Mouse (Mus musculus) embryonic facial prominence, embryonic 13.5 days (tissue): ENCODE data around the gene Rnf152. TPM values are rescaled to one million over a fixed set of nuclear protein-coding genes. Genes with fewer than 3 reads are reported as not detected.

ENCODE experiments used
- ATAC-seq: fragments of 200-750 bp; cut with Nextera tagmentation; 2 replicates; pipeline ENCODE4 v1.8.0; 2017; ENCODE audit warnings: low read depth; ENCODE audit not compliant: insufficient number of reproducible peaks, insufficient read depth, low FRiP score, low TSS enrichment
- H3K27ac ChIP-seq: fragments of 300-500 bp; sonication (generic); 2 replicates; pipeline ENCODE4 v1.5.1; 2015; ENCODE audit warnings: moderate library complexity, mild to moderate bottlenecking, inconsistent platforms
- H3K27me3 ChIP-seq: fragments of 300-500 bp; sonication (generic); 2 replicates; pipeline ENCODE4 v1.6.1; 2015; ENCODE audit warnings: mild to moderate bottlenecking, inconsistent platforms
- H3K36me3 ChIP-seq: fragments of 300-500 bp; sonication (generic); 2 replicates; pipeline ENCODE4 v1.6.1; 2015; ENCODE audit warnings: mild to moderate bottlenecking, inconsistent platforms
- H3K4me1 ChIP-seq: fragments of 300-500 bp; sonication (generic); 2 replicates; pipeline ENCODE4 v1.6.1; 2015; ENCODE audit warnings: inconsistent platforms
- H3K4me2 ChIP-seq: fragments of 300-500 bp; sonication (generic); 2 replicates; pipeline ENCODE4 v1.6.1; 2015; ENCODE audit warnings: moderate library complexity, mild to moderate bottlenecking, inconsistent platforms
- H3K4me3 ChIP-seq: fragments of 300-500 bp; sonication (generic); 2 replicates; pipeline ENCODE4 v1.5.1; 2015; ENCODE audit warnings: mild to moderate bottlenecking, inconsistent platforms
- H3K9ac ChIP-seq: fragments of 300-500 bp; sonication (generic); 2 replicates; pipeline ENCODE4 v1.6.1; 2015; ENCODE audit warnings: mild to moderate bottlenecking, inconsistent platforms
- H3K9me3 ChIP-seq: fragments of 300-500 bp; sonication (generic); 2 replicates; pipeline ENCODE4 v1.6.1; 2016; ENCODE audit warnings: inconsistent platforms
- WGBS: fragments of 180-500 bp; shearing (Covaris S2); methylation state at CpG from one replicate; pipeline ENCODE4 v1.1.7; 2015; ENCODE audit warnings: mixed read lengths; 5-methylcytosine and 5-hydroxymethylcytosine counted together
- polyA plus RNA-seq: library from polyadenylated mRNA; unstranded; fragments of >200 nt; fragmentation: Nextera tagmentation; extraction: Ambion mirVana; gene quantifications from 2 replicates; pipeline ENCODE4 v1.2.1, GENCODE M21; 2015

Rnf152 gene
- 0.87 and 1.00 TPM in 2 replicates for polyA plus RNA-seq

GRCm38 (mm10) chr1:105356291-105357011 lies at the start of gene Rnf152:
Rnf152 (minus strand) TSS chr1:105356710.
- Histone ChIP-seq H3K9ac (peak within 1 kb of the TSS; percentile 76), H3K36me3 (no peaks in the 10 kb centered on the region), H3K27me3 (peaks cover 23% of the 10 kb centered on the region), H3K9me3 (no peaks in the 10 kb centered on the region), H3K4me1 (peaks cover 11% of the 10 kb centered on the region; the same call in 1 of the 2 replicates), H3K4me2 (peak within 1 kb of the TSS; percentile 94), H3K27ac (no peak within 1 kb of the TSS), H3K4me3 (peak within 1 kb of the TSS; percentile 74)
- WGBS: under 1% methylated on average over 56 of the region's 58 CpGs
- peak; percentile 71; the same call in 1 of the 2 replicates for ATAC-seq

- H3K27ac ChIP-seq: no peak overlapping the region
- H3K4me3 ChIP-seq: no peak overlapping the region
- H3K9me3 ChIP-seq: no peaks in the 10 kb centered on the region
- WGBS: 50% methylated on average over 1 of the region's 1 CpGs
- no peaks in the 10 kb centered on the region for H3K36me3 ChIP-seq
- H3K9ac ChIP-seq: no peak overlapping the region
- H3K4me2 ChIP-seq: no peak overlapping the region
- ATAC-seq: no peak
- no peaks in the 10 kb centered on the region for H3K4me1 ChIP-seq
- H3K27me3 ChIP-seq: no peaks in the 10 kb centered on the region
Measured at GRCm38 (mm10) chr1:105402853-105403252, 46.3 kb upstream of the Rnf152 start.

- Histone ChIP-seq H3K27ac (no peak overlapping the region), H3K4me1 (no peaks in the 10 kb centered on the region)
- no peak for ATAC-seq
Measured at GRCm38 (mm10) chr1:105384141-105384937, 27.8 kb upstream of the Rnf152 start.

GRCm38 (mm10) chr1:105377546-105377945 lies 21.0 kb upstream of the Rnf152 start:
- no peak overlapping the region for H3K9ac ChIP-seq
- H3K4me3 ChIP-seq: no peak overlapping the region
- H3K27ac ChIP-seq: no peak overlapping the region
- no peaks in the 10 kb centered on the region for H3K4me1 ChIP-seq
- no peak overlapping the region for H3K4me2 ChIP-seq
- no peaks in the 10 kb centered on the region for H3K36me3 ChIP-seq
- ATAC-seq: no peak
- H3K27me3 ChIP-seq: no peaks in the 10 kb centered on the region
- H3K9me3 ChIP-seq: no peaks in the 10 kb centered on the region

More at GRCm38 (mm10) chr1:105384141-105384937, 27.8 kb upstream of the Rnf152 start:
- Histone ChIP-seq H3K27me3 (no peaks in the 10 kb centered on the region), H3K9me3 (no peaks in the 10 kb centered on the region), H3K4me2 (no peak overlapping the region), H3K36me3 (no peaks in the 10 kb centered on the region), H3K4me3 (no peak overlapping the region), H3K9ac (no peak overlapping the region)
- WGBS: 51% methylated on average over 4 of the region's 4 CpGs

- WGBS: 88% methylated on average over 4 of the region's 4 CpGs
Measured at GRCm38 (mm10) chr1:105374618-105375017, 18.1 kb upstream of the Rnf152 start.

GRCm38 (mm10) chr1:105362701-105363100 lies 6.2 kb upstream of the Rnf152 start:
- Histone ChIP-seq H3K27ac (no peak overlapping the region), H3K4me2 (no peak overlapping the region), H3K4me1 (no peaks in the 10 kb centered on the region), H3K9ac (no peak overlapping the region), H3K4me3 (no peak overlapping the region), H3K36me3 (no peaks in the 10 kb centered on the region), H3K27me3 (no peaks in the 10 kb centered on the region; the same call in 1 of the 2 replicates), H3K9me3 (no peaks in the 10 kb centered on the region)
- no peak for ATAC-seq

More at GRCm38 (mm10) chr1:105374618-105375017, 18.1 kb upstream of the Rnf152 start:
- Histone ChIP-seq H3K27me3 (no peaks in the 10 kb centered on the region), H3K4me3 (no peak overlapping the region), H3K4me2 (no peak overlapping the region), H3K9me3 (no peaks in the 10 kb centered on the region), H3K4me1 (no peaks in the 10 kb centered on the region), H3K36me3 (no peaks in the 10 kb centered on the region), H3K9ac (no peak overlapping the region), H3K27ac (no peak overlapping the region)
- no peak for ATAC-seq

- whole genome bisulfite sequencing: 67% methylated on average over 4 of the region's 4 CpGs
Measured at GRCm38 (mm10) chr1:105358896-105359295, 2.4 kb upstream of the Rnf152 start.

GRCm38 (mm10) chr1:105355910-105356290 lies 610 bp downstream of the Rnf152 start:
- Histone ChIP-seq H3K27me3 (peaks cover 23% of the 10 kb centered on the region), H3K27ac (no peak overlapping the region), H3K4me1 (peaks cover 11% of the 10 kb centered on the region; the same call in 1 of the 2 replicates), H3K4me2 (peak overlapping the region; percentile 94), H3K9me3 (no peaks in the 10 kb centered on the region), H3K4me3 (peak overlapping the region; percentile 74), H3K9ac (peak overlapping the region; percentile 76), H3K36me3 (no peaks in the 10 kb centered on the region)
- under 1% methylated on average over 23 of the region's 23 CpGs for WGBS
- peak; percentile 20; the same call in 1 of the 2 replicates for ATAC-seq

More at GRCm38 (mm10) chr1:105358896-105359295, 2.4 kb upstream of the Rnf152 start:
- Histone ChIP-seq H3K4me3 (no peak overlapping the region), H3K9ac (no peak overlapping the region), H3K9me3 (no peaks in the 10 kb centered on the region), H3K4me1 (peaks cover 11% of the 10 kb centered on the region; the same call in 1 of the 2 replicates), H3K27ac (no peak overlapping the region), H3K36me3 (no peaks in the 10 kb centered on the region), H3K4me2 (no peak overlapping the region), H3K27me3 (peaks cover 23% of the 10 kb centered on the region)
- ATAC-seq: no peak

- WGBS: 5% methylated on average over 30 of the region's 30 CpGs
- Histone ChIP-seq H3K36me3 (no peaks in the 10 kb centered on the region), H3K27ac (no peak overlapping the region), H3K9me3 (no peaks in the 10 kb centered on the region), H3K4me2 (peak overlapping the region; percentile 94), H3K27me3 (peaks cover 23% of the 10 kb centered on the region), H3K4me3 (peak overlapping the region; percentile 74), H3K4me1 (peaks cover 11% of the 10 kb centered on the region; the same call in 1 of the 2 replicates), H3K9ac (peak overlapping the region; percentile 76)
- ATAC-seq: no peak
Measured at GRCm38 (mm10) chr1:105354901-105355891, 1.3 kb downstream of the Rnf152 start.

GRCm38 (mm10) chr1:105351806-105352205 lies 4.7 kb downstream of the Rnf152 start:
- ATAC-seq: no peak
- 91% methylated on average over 4 of the region's 4 CpGs for WGBS
- H3K27ac ChIP-seq: no peak overlapping the region

GRCm38 (mm10) chr1:105342305-105342704 lies 14.2 kb downstream of the Rnf152 start:
- WGBS: 83% methylated on average over 6 of the region's 6 CpGs
- H3K9ac ChIP-seq: no peak overlapping the region
- H3K27ac ChIP-seq: no peak overlapping the region
- H3K36me3 ChIP-seq: no peaks in the 10 kb centered on the region
- H3K9me3 ChIP-seq: no peaks in the 10 kb centered on the region
- no peaks in the 10 kb centered on the region for H3K27me3 ChIP-seq
- no peak for ATAC-seq
- no peaks in the 10 kb centered on the region for H3K4me1 ChIP-seq
- no peak overlapping the region for H3K4me2 ChIP-seq
- H3K4me3 ChIP-seq: no peak overlapping the region

More at GRCm38 (mm10) chr1:105351806-105352205, 4.7 kb downstream of the Rnf152 start:
- Histone ChIP-seq H3K9ac (no peak overlapping the region), H3K4me3 (no peak overlapping the region), H3K27me3 (peaks cover 16% of the 10 kb centered on the region), H3K4me1 (peaks cover 11% of the 10 kb centered on the region; the same call in 1 of the 2 replicates), H3K4me2 (no peak overlapping the region), H3K9me3 (no peaks in the 10 kb centered on the region), H3K36me3 (no peaks in the 10 kb centered on the region)
